Mouse (Mus musculus) E14TG2a.4 (cell line): Measurements from ENCODE around the gene Notum.

Experiments
- CTCF ChIP-seq: conservative IDR thresholded peaks from 2 replicates; pipeline ENCODE4 v1.5.1; 2014; ENCODE audit warnings: low read length
- POU5F1 ChIP-seq: IDR thresholded peaks from 2 replicates; pipeline ENCODE4 v1.6.1; 2014; ENCODE audit warnings: low read length, borderline replicate concordance

DNA sequence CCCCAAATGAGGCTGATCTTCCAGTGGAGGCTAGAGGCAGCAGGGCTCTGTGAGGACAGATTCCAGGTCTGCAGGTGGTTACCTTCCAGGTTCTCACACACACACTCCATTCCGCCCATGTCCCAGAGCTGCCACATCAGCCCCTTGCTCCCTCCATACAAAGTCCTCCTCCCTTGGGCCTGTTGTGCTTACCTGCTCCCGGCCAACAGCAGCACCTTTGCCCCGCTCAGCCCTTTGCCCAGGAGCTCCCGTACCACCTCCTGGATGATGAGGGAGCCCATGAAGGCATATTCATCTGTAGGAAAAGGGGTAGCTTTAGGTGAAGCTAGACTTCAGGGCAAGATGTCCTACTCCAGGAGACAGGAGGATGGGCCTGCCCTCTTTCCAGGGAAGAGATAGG is 3.7 kb downstream of the Notum start:
- TF ChIP-seq CTCF (no peak), POU5F1 (no peak)
